19 mouse cellular contexts compared by ENCODE assay signal in the genomic region with DNA sequence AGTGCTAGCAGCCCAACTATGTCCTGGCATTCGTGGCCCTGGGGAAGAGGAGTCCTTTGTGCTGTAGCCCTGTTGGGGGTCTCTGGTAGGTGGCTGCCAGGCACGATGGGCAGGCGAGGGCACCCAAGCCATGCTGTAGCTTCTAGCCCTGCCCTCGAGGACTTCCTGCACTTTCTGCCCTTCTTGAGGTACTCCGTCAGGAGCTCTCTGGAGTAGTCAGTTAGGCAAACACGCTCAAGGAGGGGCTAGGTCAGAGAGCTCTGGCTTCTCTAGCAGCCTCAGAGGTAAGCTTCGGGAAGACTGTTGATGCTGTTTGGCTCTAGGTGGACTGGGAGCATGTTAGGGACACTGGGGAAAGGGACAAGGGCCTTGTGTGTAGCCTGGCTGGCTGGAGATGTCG.
"Had no signal": no experiment of that assay in that cellular context is flagged by ENCODE, and none has a peak within 500 bp of the region (broad histone marks: within the 10 kb centered on the region; RNA-seq: fewer than 3 reads in every experiment).

No protein-coding gene starts in this region.

- H3K4me3 ChIP-seq: liver, embryonic 13.5 days; liver, embryonic 15.5 days; megakaryocyte, embryonic 14.5 days; midbrain, embryonic 13.5 days; midbrain, embryonic 15.5 days; neural tube, embryonic 13.5 days; neural tube, embryonic 15.5 days had no signal

- H3K27me3 ChIP-seq: liver, embryonic 13.5 days; liver, embryonic 15.5 days; midbrain, embryonic 13.5 days; midbrain, embryonic 15.5 days; neural tube, embryonic 13.5 days; neural tube, embryonic 15.5 days had no signal

- DNase-seq: liver, embryonic 13.5 days; liver, postnatal 0 days; lung, embryonic 14.5 days; retina, postnatal 1 day; right cerebral cortex, adult 18-20 months; right cerebral cortex, postnatal 25 days; right cerebral cortex, postnatal 4 days; spleen, adult 18-20 months; thymus, adult 18-20 months; thymus, postnatal 14 days; thymus, postnatal 36 days had no signal

- H3K9ac ChIP-seq: liver, embryonic 13.5 days; liver, embryonic 15.5 days; liver, postnatal 0 days; lung, embryonic 14.5 days; midbrain, embryonic 13.5 days; midbrain, embryonic 15.5 days; neural tube, embryonic 13.5 days; neural tube, embryonic 15.5 days had no signal

- H3K4me1 ChIP-seq: megakaryocyte, embryonic 14.5 days; midbrain, embryonic 13.5 days; neural tube, embryonic 13.5 days had no signal

- ATAC-seq: liver, postnatal 0 days; midbrain, embryonic 13.5 days; midbrain, embryonic 15.5 days had no signal

- H3K4me2 ChIP-seq: liver, embryonic 11.5 days; liver, embryonic 13.5 days; liver, embryonic 15.5 days; lung, embryonic 14.5 days; midbrain, embryonic 13.5 days; midbrain, embryonic 15.5 days; neural tube, embryonic 13.5 days; neural tube, embryonic 15.5 days had no signal

- H3K27ac ChIP-seq: liver, embryonic 13.5 days; liver, embryonic 15.5 days; macrophage; midbrain, embryonic 13.5 days; midbrain, embryonic 15.5 days; neural tube, embryonic 13.5 days; neural tube, embryonic 15.5 days had no signal

- H3K9me3 ChIP-seq: liver, embryonic 13.5 days; liver, embryonic 15.5 days; megakaryocyte, embryonic 14.5 days; midbrain, embryonic 13.5 days; midbrain, embryonic 15.5 days; neural tube, embryonic 13.5 days; neural tube, embryonic 15.5 days had no signal
